ENCODE assay signal across 9 mouse cellular contexts in genomic region chr2:103696177-103696576, GRCm38 (mm10).
DNase-seq lines count a peak whose midpoint lies in the region; ATAC-seq and TF ChIP-seq lines count a peak whose summit lies in the region.
"Had no signal": no experiment of that assay in that cellular context is flagged by ENCODE, and none has a peak within 500 bp of the region (broad histone marks: within the 10 kb centered on the region; RNA-seq: fewer than 3 reads in every experiment).

No protein-coding gene starts in this region.

- no peak overlapping the region for H3K4me3 ChIP-seq in heart, embryonic 16.5 days (ENCODE audit: low read length)
- H3K4me3 ChIP-seq in lung, adult 2 months (replicated peaks; ENCODE audit: extremely low read depth, low read depth, low read length): no peak overlapping the region
- no peak overlapping the region for H3K4me3 ChIP-seq in forebrain, postnatal 0 days (ENCODE audit: low read depth, low read length)
- no peak overlapping the region for H3K4me3 ChIP-seq in midbrain, embryonic 10.5 days

- no peak overlapping the region for H3K4me2 ChIP-seq in heart, embryonic 16.5 days (ENCODE audit: low read depth, low read length)
- H3K4me2 ChIP-seq in forebrain, postnatal 0 days (ENCODE audit: low read depth): no peak overlapping the region

- TF ChIP-seq POLR2A in lung, adult 2 months (IDR thresholded peaks at IDR 0.05; ENCODE audit: borderline replicate concordance, extremely low read depth, low read depth, low read length): no peak

- H3K9me3 ChIP-seq in heart, embryonic 16.5 days (replicated peaks; ENCODE audit: control insufficient read depth, low read length): no peaks in the 10 kb centered on the region
- H3K9me3 ChIP-seq in forebrain, postnatal 0 days (ENCODE audit: low read length): no peaks in the 10 kb centered on the region
- no peaks in the 10 kb centered on the region for H3K9me3 ChIP-seq in midbrain, embryonic 10.5 days (replicated peaks)

- H3K27me3 ChIP-seq in heart, embryonic 16.5 days (ENCODE audit: control insufficient read depth, insufficient read depth, low read length): no peaks in the 10 kb centered on the region
- H3K27me3 ChIP-seq in forebrain, postnatal 0 days (ENCODE audit: insufficient read depth, low read length): no peaks in the 10 kb centered on the region
- no peaks in the 10 kb centered on the region; the same call in 1 of the 2 replicates for H3K27me3 ChIP-seq in midbrain, embryonic 10.5 days (ENCODE audit: low read depth, poor library complexity, severe bottlenecking)

- peak overlapping the region; percentile 59 for H3K27ac ChIP-seq in heart, embryonic 16.5 days (ENCODE audit: low read length)
- H3K27ac ChIP-seq in forebrain, postnatal 0 days (ENCODE audit: low read depth, low read length): no peak overlapping the region
- H3K27ac ChIP-seq in midbrain, embryonic 10.5 days (replicated peaks): no peak overlapping the region

- ATAC-seq in heart, embryonic 16.5 days (replicated peaks; ENCODE audit: extremely low read depth, insufficient read depth, low FRiP score): peak; percentile 74; the same call in 1 of the 2 replicates
- ATAC-seq in forebrain, postnatal 0 days: no peak
- ATAC-seq: midbrain, embryonic 16.5 days had no signal

- peaks cover 3% of the 10 kb centered on the region for H3K4me1 ChIP-seq in heart, embryonic 16.5 days (ENCODE audit: control insufficient read depth, insufficient read depth, low read length)
- H3K4me1 ChIP-seq in lung, adult 2 months (ENCODE audit: control insufficient read depth, insufficient read depth, low read length): no peaks in the 10 kb centered on the region; the same call in 1 of the 2 replicates
- no peaks in the 10 kb centered on the region for H3K4me1 ChIP-seq in forebrain, postnatal 0 days (ENCODE audit: insufficient read depth)
- H3K4me1 ChIP-seq in midbrain, embryonic 10.5 days: peaks cover 2% of the 10 kb centered on the region; the same call in 1 of the 2 replicates

- H3K9ac ChIP-seq in heart, embryonic 16.5 days (ENCODE audit: low read length): no peak overlapping the region
- no peak overlapping the region for H3K9ac ChIP-seq in forebrain, postnatal 0 days

- no peaks in the 10 kb centered on the region for H3K36me3 ChIP-seq in heart, embryonic 16.5 days (ENCODE audit: control insufficient read depth, insufficient read depth)
- H3K36me3 ChIP-seq in forebrain, postnatal 0 days (ENCODE audit: insufficient read depth): no peaks in the 10 kb centered on the region
- 0 out of 2 replicates have a peak, but pooled peaks cover 5% of the 10 kb centered on the region for H3K36me3 ChIP-seq in midbrain, embryonic 10.5 days

- no peak for TF ChIP-seq CTCF in lung, adult 2 months (IDR thresholded peaks at IDR 0.05; ENCODE audit: insufficient read depth, low read length)
- TF ChIP-seq CTCF in forebrain, postnatal 0 days (IDR thresholded peaks at IDR 0.05; ENCODE audit: low read depth): no peak

- DNase-seq in urinary bladder, adult 18-20 months (ENCODE audit: low spot score in 2 of 2): peak; percentile 23 to 68
- no peak for DNase-seq in urinary bladder, adult 2 months (ENCODE audit: low spot score)
- peak; percentile 48 for DNase-seq in lung, adult 2 months
- DNase-seq in forebrain, postnatal 0 days: no peak
- no peak for DNase-seq in thymus, postnatal 14 days
- DNase-seq in midbrain, embryonic 10.5 days (ENCODE audit: low spot score): no peak
- DNase-seq: layer of hippocampus, postnatal 36 days had no signal

- 52% methylated on average over 3 of the region's 3 CpGs for WGBS in heart, embryonic 16.5 days
- WGBS in lung, adult 2 months: 45% methylated on average over 3 of the region's 3 CpGs
- 65% methylated on average over 3 of the region's 3 CpGs for WGBS in forebrain, postnatal 0 days
- WGBS in midbrain, embryonic 10.5 days: 81% methylated on average over 3 of the region's 3 CpGs

Comparison
In these comparisons a context has a peak if more than half of its experiments do, and no peak if none do; other contexts are left out.
1. DNase-seq: peak in urinary bladder, adult 18-20 months (2 of 2) and lung, adult 2 months (single experiment); none in urinary bladder, adult 2 months (single experiment), forebrain, postnatal 0 days (single experiment), thymus, postnatal 14 days (single experiment) and midbrain, embryonic 10.5 days (single experiment).